Mouse (Mus musculus): ENCODE results near the gene Msl1. TPM values are rescaled to one million over a fixed set of nuclear protein-coding genes. Genes with fewer than 3 reads are reported as not detected.

Gene Msl1
- total and polyA plus RNA-seq, 3 experiments = 63.2 to 98.0 (median 80.9) TPM

GRCm38 (mm10) chr11:98764091-98764490 lies 31.2 kb upstream of the Msl1 start:
- no peak for DNase-seq

GRCm38 (mm10) chr11:98764746-98765145 lies 30.6 kb upstream of the Msl1 start:
- DNase-seq = no peak

GRCm38 (mm10) chr11:98765421-98766309 lies 29.7 kb upstream of the Msl1 start:
- DNase-seq = peak; percentile 42

GRCm38 (mm10) chr11:98766346-98766745 lies 29.0 kb upstream of the Msl1 start:
- no peak for DNase-seq

GRCm38 (mm10) chr11:98766816-98767215 lies 28.5 kb upstream of the Msl1 start:
- DNase-seq = peak; percentile 42

- peak; percentile 79 for DNase-seq
These were observed 28.0 kb upstream of the Msl1 start for GRCm38 (mm10) chr11:98767276-98767675.

GRCm38 (mm10) chr11:98767713-98768112 lies 27.6 kb upstream of the Msl1 start:
- DNase-seq = no peak

- DNase-seq = peak; percentile 67
These were observed 26.9 kb upstream of the Msl1 start for GRCm38 (mm10) chr11:98768127-98769006.

- no peak for DNase-seq
These were observed 26.0 kb upstream of the Msl1 start for GRCm38 (mm10) chr11:98769007-98769954.

- no peak for DNase-seq
These were observed 25.0 kb upstream of the Msl1 start for GRCm38 (mm10) chr11:98770096-98770975.

GRCm38 (mm10) chr11:98771131-98771530 lies 24.2 kb upstream of the Msl1 start:
- no peak for DNase-seq

GRCm38 (mm10) chr11:98771844-98772525 lies 23.3 kb upstream of the Msl1 start:
- peak; percentile 63 for DNase-seq

- DNase-seq = peak; percentile 92
These were observed 22.6 kb upstream of the Msl1 start for GRCm38 (mm10) chr11:98772667-98773171.

GRCm38 (mm10) chr11:98773635-98774295 lies 21.6 kb upstream of the Msl1 start:
- peak; percentile 100 for DNase-seq

- no peak for DNase-seq
These were observed 20.6 kb upstream of the Msl1 start, which contains the start of gene Nr1d1 for GRCm38 (mm10) chr11:98774582-98775347. Gene Nr1d1 (minus strand): TSS chr11:98775333.

GRCm38 (mm10) chr11:98775348-98776051 lies 19.8 kb upstream of the Msl1 start:
- peak; percentile 100 for DNase-seq

GRCm38 (mm10) chr11:98776052-98776764 lies 19.1 kb upstream of the Msl1 start:
- no peak for DNase-seq

Data from adrenal gland, adult 2 months (tissue).